Mouse (Mus musculus) intestine, embryonic 15.5 days (tissue): ENCODE data around the gene Bmp6. TPM values are rescaled to one million over a fixed set of nuclear protein-coding genes. Genes with fewer than 3 reads are reported as not detected.

Experiments used
- ATAC-seq: fragments of 200-750 bp; cut with Nextera tagmentation; 2 replicates; pipeline ENCODE4 v1.8.0; 2017; ENCODE audit warnings: moderate TSS enrichment, moderate library complexity
- H3K27ac ChIP-seq: fragments of 300-500 bp; sonication (generic); 2 replicates; pipeline ENCODE4 v1.5.1; 2015; ENCODE audit warnings: mild to moderate bottlenecking, inconsistent platforms
- H3K27me3 ChIP-seq: fragments of 300-500 bp; sonication (generic); replicated peaks from 2 replicates; pipeline ENCODE4 v1.6.1; 2015; ENCODE audit warnings: inconsistent platforms
- H3K36me3 ChIP-seq: fragments of 300-500 bp; sonication (generic); 2 replicates; pipeline ENCODE4 v1.6.1; 2015; ENCODE audit warnings: inconsistent platforms
- H3K4me1 ChIP-seq: fragments of 300-500 bp; sonication (generic); replicated peaks from 2 replicates; pipeline ENCODE4 v1.6.1; 2015; ENCODE audit warnings: inconsistent platforms
- H3K4me2 ChIP-seq: fragments of 300-500 bp; sonication (generic); replicated peaks from 2 replicates; pipeline ENCODE4 v1.6.1; 2015; ENCODE audit warnings: mild to moderate bottlenecking, inconsistent platforms
- H3K4me3 ChIP-seq: fragments of 300-500 bp; sonication (generic); replicated peaks from 2 replicates; pipeline ENCODE4 v1.5.1; 2015; ENCODE audit warnings: inconsistent platforms
- H3K9ac ChIP-seq: fragments of 300-500 bp; sonication (generic); 2 replicates; pipeline ENCODE4 v1.6.1; 2015; ENCODE audit warnings: inconsistent platforms
- H3K9me3 ChIP-seq: fragments of 300-500 bp; sonication (generic); 2 replicates; pipeline ENCODE4 v1.6.1; 2016; ENCODE audit warnings: inconsistent platforms
- WGBS: fragments of 180-500 bp; shearing (Covaris S2); methylation state at CpG from one replicate; pipeline ENCODE4 v1.1.7; 2015; 5-methylcytosine and 5-hydroxymethylcytosine counted together
- polyA plus RNA-seq: library from polyadenylated mRNA; unstranded; fragments of >200 nt; fragmentation: Nextera tagmentation; extraction: Ambion mirVana; gene quantifications from 2 replicates; pipeline ENCODE4 v1.2.1, GENCODE M21; 2015

Gene Bmp6
- polyA plus RNA-seq, 1 experiment from 2014 or later, result 1.5 TPM

DNA sequence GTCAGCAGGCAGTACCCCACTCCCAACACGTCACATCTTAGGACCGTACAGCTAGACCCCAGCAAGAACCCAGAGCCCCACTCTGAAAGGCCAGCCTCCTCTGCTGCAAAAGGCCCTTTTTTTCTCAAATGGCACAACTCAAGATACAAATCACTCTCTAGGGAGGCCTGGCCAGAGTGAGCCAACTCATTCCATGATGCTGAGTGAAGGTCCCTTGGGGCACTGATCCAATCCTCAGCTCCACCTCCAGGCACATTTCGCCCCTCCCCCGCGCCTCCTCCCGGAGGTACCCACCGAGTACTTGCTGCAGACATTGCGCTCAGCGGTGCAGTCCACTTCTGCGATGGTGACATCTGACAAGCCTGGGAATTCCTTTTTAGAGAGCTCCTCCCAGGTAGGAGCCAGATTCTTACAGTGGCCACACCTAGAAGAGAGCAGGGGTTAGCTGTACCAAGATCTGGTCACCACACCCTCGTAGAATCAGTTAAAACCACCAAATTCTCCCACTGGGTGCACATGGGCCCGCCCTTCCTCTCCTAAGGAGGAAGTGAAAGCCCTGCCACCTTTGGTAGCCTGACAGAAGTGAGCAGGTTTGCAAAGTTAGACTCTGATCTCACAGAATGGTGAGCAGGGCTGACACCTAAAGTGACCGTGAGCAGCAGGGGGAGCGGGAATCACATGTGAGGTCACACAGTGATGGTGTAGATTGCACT is 158.4 kb downstream of the Bmp6 start:
- Histone ChIP-seq H3K27ac (no peak overlapping the region), H3K4me1 (no peaks in the 10 kb centered on the region), H3K36me3 (peaks cover 57% of the 10 kb centered on the region), H3K4me3 (no peak overlapping the region), H3K4me2 (no peak overlapping the region), H3K9me3 (no peaks in the 10 kb centered on the region), H3K27me3 (no peaks in the 10 kb centered on the region), H3K9ac (no peak overlapping the region)
- no peak; the same call in 1 of the 2 replicates for ATAC-seq
- WGBS, result 86% methylated on average over 14 of the region's 14 CpGs

DNA sequence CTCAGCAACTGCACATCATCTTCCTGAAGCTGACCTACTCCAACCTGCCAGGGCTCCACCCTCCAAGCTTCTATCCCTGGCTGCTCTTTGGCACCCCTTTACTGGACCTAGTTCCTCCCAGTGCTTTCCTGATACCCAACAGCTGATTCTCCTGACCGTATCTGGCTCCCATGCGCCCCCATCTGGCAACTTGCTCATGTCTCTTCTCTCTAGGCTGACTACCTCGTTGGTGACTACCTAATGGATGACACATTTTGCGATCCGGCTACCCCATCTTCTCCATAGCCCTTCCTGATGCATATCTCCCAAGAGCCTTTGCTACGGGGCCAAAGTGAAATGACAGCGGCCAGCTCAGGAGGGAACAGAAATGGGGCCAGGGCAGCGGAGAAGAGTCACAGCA is 161.4 kb downstream of the Bmp6 start:
- 83% methylated on average over 8 of the region's 8 CpGs for WGBS
- H3K9ac ChIP-seq, result no peak overlapping the region
- H3K4me1 ChIP-seq, result no peaks in the 10 kb centered on the region
- no peaks in the 10 kb centered on the region for H3K9me3 ChIP-seq
- ATAC-seq, result no peak; the same call in 1 of the 2 replicates
- H3K27ac ChIP-seq, result no peak overlapping the region
- H3K27me3 ChIP-seq, result no peaks in the 10 kb centered on the region
- H3K4me2 ChIP-seq, result no peak overlapping the region
- no peak overlapping the region for H3K4me3 ChIP-seq
- H3K36me3 ChIP-seq, result peaks cover 60% of the 10 kb centered on the region

DNA sequence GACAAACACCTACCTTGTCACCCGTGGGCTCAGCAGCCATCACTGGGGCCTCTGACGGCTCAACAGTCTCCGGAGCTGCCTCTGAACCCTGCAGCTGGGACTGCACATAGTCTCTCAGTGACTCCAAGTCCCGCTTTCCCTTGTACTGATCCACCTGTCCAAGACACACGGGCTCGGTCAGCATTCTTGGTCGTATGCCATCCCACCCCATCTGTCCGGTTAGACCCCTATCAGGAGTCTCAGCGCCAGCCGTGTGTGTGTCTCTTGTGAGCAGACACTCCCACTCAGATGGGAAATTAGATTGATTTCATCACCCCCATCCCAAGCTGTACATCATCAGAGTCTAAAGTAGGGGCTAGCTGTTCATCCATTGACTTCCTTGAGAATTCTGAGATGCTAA is 162.0 kb downstream of the Bmp6 start:
- H3K27ac ChIP-seq, result no peak overlapping the region
- no peak overlapping the region for H3K4me3 ChIP-seq
- H3K9ac ChIP-seq, result no peak overlapping the region
- H3K4me1 ChIP-seq, result no peaks in the 10 kb centered on the region
- peaks cover 56% of the 10 kb centered on the region for H3K36me3 ChIP-seq
- H3K9me3 ChIP-seq, result no peaks in the 10 kb centered on the region
- ATAC-seq, result no peak
- no peaks in the 10 kb centered on the region for H3K27me3 ChIP-seq
- no peak overlapping the region for H3K4me2 ChIP-seq
- 93% methylated on average over 10 of the region's 10 CpGs for WGBS

DNA sequence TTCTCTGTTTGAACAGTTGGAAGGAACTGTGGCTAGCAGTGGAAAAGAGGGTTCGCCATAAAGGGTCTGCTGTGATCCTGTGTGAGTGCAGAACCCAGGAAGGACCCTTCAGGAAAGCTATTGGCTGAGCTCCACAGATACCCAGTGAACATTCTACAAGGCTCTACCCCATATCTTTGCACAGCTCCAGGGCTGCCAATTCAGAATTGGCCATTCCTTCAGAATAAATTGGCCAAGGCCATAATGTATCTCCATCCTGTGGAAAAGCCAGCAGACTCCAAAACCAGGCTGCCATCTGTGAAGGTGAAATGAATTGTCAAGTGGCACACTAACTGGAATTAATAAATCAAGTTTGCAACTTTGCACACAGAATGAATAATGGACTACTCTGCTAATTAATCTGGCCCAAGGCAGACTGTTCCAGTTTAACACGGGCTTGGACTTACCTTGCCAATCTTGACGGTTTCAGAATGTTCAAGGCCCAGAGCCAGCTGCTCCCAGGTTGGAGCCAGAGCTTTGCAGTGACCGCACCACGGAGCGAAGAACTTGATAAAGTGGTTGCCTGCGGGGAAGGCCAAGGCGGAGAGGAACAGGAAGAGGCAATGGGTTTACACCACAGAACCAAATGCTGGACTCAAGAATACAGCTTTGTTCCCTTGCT is 164.9 kb downstream of the Bmp6 start:
- Histone ChIP-seq H3K4me2 (no peak overlapping the region), H3K9ac (no peak overlapping the region), H3K9me3 (no peaks in the 10 kb centered on the region), H3K27me3 (no peaks in the 10 kb centered on the region), H3K27ac (no peak overlapping the region), H3K4me3 (no peak overlapping the region), H3K36me3 (peaks cover 52% of the 10 kb centered on the region), H3K4me1 (no peaks in the 10 kb centered on the region)
- ATAC-seq, result no peak
- 90% methylated on average over 8 of the region's 8 CpGs for WGBS

DNA sequence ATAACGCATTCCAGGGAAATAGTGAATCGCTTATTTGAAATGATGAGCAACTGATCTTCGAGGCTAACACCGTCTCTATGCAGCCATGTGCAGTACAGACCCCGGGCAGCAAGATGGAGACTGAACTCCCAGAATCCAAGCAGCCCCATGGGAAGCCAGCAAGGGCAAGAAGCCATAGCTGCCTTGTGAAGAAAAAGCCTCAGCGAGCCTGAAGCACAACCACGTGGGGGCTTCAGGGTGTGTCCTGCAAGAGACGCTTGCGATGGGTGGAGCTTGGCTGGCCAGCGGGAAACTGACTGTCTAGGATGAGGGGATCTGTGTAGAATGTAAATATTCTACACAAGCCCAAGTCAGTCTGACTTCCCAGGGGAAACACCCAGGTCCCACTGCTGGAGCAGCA is 167.1 kb downstream of the Bmp6 start:
- H3K9me3 ChIP-seq, result no peaks in the 10 kb centered on the region
- no peak overlapping the region for H3K9ac ChIP-seq
- no peak overlapping the region for H3K4me2 ChIP-seq
- no peak overlapping the region for H3K27ac ChIP-seq
- no peak for ATAC-seq
- WGBS, result 76% methylated on average over 10 of the region's 10 CpGs
- H3K4me1 ChIP-seq, result no peaks in the 10 kb centered on the region
- no peak overlapping the region for H3K4me3 ChIP-seq
- peaks cover 39% of the 10 kb centered on the region for H3K36me3 ChIP-seq
- no peaks in the 10 kb centered on the region for H3K27me3 ChIP-seq

DNA sequence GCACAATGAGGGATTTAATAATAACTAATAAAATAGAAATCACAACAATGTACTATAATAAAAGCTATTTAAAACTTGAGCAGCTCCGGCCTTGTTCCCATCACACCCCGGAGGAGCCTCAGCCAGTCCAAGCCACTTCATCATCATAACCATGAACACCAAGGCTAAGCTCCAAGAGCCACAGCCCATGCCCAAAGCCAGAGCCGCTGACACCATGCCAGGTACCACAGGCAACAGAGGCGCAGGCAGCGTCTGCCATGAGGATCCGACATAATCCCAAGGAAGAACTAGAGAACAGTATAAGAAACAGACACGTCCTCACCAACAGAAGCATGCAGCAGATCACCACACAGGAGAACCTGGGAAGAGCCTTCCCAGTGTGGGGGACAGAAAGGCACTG is 169.0 kb downstream of the Bmp6 start:
- Histone ChIP-seq H3K4me2 (no peak overlapping the region), H3K9me3 (no peaks in the 10 kb centered on the region), H3K4me3 (no peak overlapping the region), H3K9ac (no peak overlapping the region), H3K27me3 (no peaks in the 10 kb centered on the region), H3K27ac (no peak overlapping the region), H3K4me1 (no peaks in the 10 kb centered on the region), H3K36me3 (peaks cover 41% of the 10 kb centered on the region)
- 91% methylated on average over 7 of the region's 7 CpGs for WGBS
- no peak for ATAC-seq

DNA sequence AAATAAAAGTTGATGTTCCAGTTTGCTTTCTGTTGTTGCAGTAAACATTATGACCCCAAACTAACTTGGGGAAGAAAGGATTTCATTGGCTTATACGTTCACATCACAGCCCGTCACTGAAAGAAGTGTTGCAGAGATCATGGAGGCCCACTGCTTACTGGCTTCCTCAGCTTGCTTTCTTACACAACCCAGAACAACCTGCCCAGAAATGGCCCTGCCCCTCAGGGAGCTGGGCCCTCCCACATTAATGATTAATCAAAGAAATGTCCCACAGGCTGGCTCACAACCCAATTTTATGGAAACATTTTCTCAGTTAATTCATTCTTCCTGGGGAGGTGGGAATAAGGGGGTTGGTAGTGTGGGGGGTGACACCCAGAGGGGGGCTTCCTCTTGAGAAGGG is 170.5 kb downstream of the Bmp6 start:
- no peaks in the 10 kb centered on the region for H3K4me1 ChIP-seq
- WGBS, result 69% methylated on average over 2 of the region's 2 CpGs
- no peaks in the 10 kb centered on the region for H3K9me3 ChIP-seq
- no peak overlapping the region for H3K4me2 ChIP-seq
- H3K27ac ChIP-seq, result no peak overlapping the region
- peak; percentile 80 for ATAC-seq
- no peak overlapping the region for H3K4me3 ChIP-seq
- no peaks in the 10 kb centered on the region for H3K27me3 ChIP-seq
- no peak overlapping the region for H3K9ac ChIP-seq
- peaks cover 41% of the 10 kb centered on the region for H3K36me3 ChIP-seq

DNA sequence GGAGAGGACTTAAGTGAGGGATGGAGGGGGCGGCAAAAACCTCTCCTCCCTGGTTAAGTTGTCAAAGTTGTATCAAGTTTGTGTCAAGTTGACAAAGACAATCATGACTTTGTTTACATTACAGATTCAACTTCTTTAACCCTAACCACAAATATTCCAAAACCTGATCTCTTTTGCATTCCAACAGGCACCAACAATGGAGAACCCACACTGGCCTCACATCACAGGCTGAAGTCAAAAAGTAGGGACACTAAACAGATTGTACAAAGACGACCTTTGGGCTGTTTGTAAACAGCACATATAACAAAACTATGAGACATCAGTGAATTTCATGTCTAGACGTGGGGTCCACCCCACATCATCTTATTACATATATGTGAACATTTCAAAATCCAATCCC is 170.9 kb downstream of the Bmp6 start:
- peak; percentile 27; the same call in 1 of the 2 replicates for ATAC-seq
- no peak overlapping the region for H3K4me2 ChIP-seq
- H3K9ac ChIP-seq, result no peak overlapping the region
- no peaks in the 10 kb centered on the region for H3K4me1 ChIP-seq
- no peaks in the 10 kb centered on the region for H3K9me3 ChIP-seq
- peaks cover 40% of the 10 kb centered on the region for H3K36me3 ChIP-seq
- WGBS, result 61% methylated on average over 3 of the region's 3 CpGs
- H3K27ac ChIP-seq, result no peak overlapping the region
- no peaks in the 10 kb centered on the region for H3K27me3 ChIP-seq
- no peak overlapping the region for H3K4me3 ChIP-seq

DNA sequence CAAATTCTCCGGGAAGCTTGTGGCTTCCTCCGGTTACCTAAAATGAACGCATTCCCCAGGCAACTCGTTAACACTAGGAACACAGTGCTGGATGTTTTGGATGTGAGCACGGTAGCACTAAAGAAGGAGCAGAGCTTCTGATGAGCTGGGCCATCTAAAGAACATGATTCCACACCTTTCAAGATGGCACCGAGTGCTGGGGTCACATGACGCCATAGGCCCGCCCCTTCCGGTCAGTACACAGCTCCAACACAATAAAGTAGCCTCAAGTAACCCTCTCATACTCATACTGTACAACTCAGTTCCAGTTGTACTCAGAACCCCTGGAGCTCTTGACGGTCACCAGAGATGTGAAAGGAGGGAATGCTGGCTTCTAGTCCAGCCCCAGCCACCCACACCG is 171.7 kb downstream of the Bmp6 start:
- H3K9me3 ChIP-seq, result no peaks in the 10 kb centered on the region
- WGBS, result 85% methylated on average over 11 of the region's 11 CpGs
- no peaks in the 10 kb centered on the region for H3K4me1 ChIP-seq
- no peak overlapping the region for H3K4me2 ChIP-seq
- no peaks in the 10 kb centered on the region for H3K27me3 ChIP-seq
- peaks cover 43% of the 10 kb centered on the region for H3K36me3 ChIP-seq
- no peak for ATAC-seq
- H3K9ac ChIP-seq, result no peak overlapping the region
- no peak overlapping the region for H3K27ac ChIP-seq
- no peak overlapping the region for H3K4me3 ChIP-seq

DNA sequence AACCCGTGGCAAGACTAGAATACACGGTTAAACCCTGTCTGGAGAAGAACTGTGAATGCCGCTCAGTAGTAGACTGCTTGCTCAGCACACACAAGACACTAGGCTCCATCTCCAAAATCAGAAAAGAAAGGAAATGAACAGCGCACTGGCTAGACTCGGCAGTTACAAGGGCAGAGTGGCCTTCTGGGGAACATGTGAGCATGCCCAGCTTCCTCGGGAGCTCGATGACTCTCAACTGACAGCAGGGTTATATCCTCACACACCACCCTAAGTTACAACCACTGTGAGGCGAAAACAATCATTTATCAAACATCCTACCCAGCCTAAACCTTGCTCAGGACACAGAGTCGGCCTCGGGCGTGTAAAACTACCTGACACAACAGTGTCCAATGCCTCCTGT is 175.4 kb downstream of the Bmp6 start:
- ATAC-seq, result no peak
- WGBS, result 90% methylated on average over 11 of the region's 11 CpGs
- Histone ChIP-seq H3K9me3 (no peaks in the 10 kb centered on the region), H3K4me2 (no peak overlapping the region), H3K4me3 (no peak overlapping the region), H3K36me3 (peaks cover 32% of the 10 kb centered on the region), H3K4me1 (0 out of 2 replicates have a peak, but pooled peaks cover 4% of the 10 kb centered on the region), H3K27ac (no peak overlapping the region), H3K27me3 (no peaks in the 10 kb centered on the region), H3K9ac (no peak overlapping the region)

DNA sequence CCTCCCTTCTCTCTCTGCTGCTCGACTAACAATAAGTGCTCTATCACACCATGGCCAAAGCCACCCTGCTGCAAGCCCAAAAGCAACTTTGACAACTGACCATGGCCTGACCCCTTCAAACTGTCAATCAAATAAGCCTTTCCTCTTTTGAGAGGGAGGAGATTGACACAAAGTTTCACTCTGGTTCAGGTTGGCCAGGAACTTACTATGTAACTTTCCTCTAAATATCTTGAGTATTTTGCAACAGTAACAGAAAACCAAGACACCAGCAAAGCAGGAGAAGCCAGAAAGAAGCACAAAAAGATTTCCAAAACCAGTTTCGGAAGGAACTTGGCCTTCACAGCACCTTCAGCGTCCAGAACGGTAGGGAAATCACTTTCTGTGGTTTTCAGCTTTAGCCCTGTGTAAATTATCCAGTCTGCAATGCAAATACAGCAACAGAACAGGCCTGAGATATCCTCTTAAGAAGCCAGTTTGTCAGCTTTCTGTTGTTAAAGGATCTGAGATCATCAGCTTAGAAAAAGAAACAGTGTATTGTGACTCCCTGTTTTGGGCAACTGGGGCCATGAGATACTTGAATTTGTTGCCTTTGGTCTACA is 177.2 kb downstream of the Bmp6 start:
- no peak for ATAC-seq
- Histone ChIP-seq H3K4me2 (no peak overlapping the region), H3K4me1 (peaks cover 14% of the 10 kb centered on the region), H3K9me3 (no peaks in the 10 kb centered on the region), H3K27me3 (no peaks in the 10 kb centered on the region), H3K27ac (no peak overlapping the region), H3K4me3 (no peak overlapping the region), H3K36me3 (peaks cover 32% of the 10 kb centered on the region), H3K9ac (no peak overlapping the region)
- WGBS, result 83% methylated on average over 4 of the region's 4 CpGs

DNA sequence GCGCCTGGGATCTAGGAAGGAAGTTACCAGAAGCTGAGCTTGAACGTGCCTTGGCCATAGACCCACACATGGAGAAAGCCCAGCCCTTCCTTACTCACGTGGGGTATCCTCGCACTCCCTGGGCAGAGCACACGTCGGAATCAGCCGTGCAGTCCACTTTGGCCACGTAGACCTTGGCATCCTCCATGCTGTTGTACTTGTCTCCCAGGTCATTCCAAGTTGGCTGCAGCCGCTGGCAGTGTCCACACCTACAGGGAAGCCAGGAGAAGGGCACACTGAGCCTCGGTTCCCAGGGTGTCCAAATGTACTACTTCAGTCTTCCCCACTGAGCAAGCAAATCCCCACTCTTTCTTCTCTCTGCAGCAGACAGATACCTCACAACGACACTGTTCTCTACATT is 178.3 kb downstream of the Bmp6 start:
- peaks cover 23% of the 10 kb centered on the region for H3K36me3 ChIP-seq
- H3K4me1 ChIP-seq, result peaks cover 14% of the 10 kb centered on the region
- H3K9ac ChIP-seq, result no peak overlapping the region
- no peak overlapping the region for H3K4me2 ChIP-seq
- no peaks in the 10 kb centered on the region for H3K27me3 ChIP-seq
- H3K27ac ChIP-seq, result no peak overlapping the region
- 89% methylated on average over 11 of the region's 11 CpGs for WGBS
- no peak for ATAC-seq
- no peak overlapping the region for H3K4me3 ChIP-seq
- H3K9me3 ChIP-seq, result no peaks in the 10 kb centered on the region
